Mouse (Mus musculus) embryo, embryonic 10.5 days (tissue): ENCODE data around the gene Morn4.

ENCODE experiments used
- DNase-seq: peaks from one replicate; pipeline ENCODE4 v3.0.0-alpha.2; 2015; ENCODE audit warnings: low spot score

Morn4 gene

GRCm38 (mm10) chr19:42086166-42086565 lies at the start of gene Morn4:
TSS of gene Morn4 (minus strand) at chr19:42086357.
- peak; percentile 97 for DNase-seq

DNA sequence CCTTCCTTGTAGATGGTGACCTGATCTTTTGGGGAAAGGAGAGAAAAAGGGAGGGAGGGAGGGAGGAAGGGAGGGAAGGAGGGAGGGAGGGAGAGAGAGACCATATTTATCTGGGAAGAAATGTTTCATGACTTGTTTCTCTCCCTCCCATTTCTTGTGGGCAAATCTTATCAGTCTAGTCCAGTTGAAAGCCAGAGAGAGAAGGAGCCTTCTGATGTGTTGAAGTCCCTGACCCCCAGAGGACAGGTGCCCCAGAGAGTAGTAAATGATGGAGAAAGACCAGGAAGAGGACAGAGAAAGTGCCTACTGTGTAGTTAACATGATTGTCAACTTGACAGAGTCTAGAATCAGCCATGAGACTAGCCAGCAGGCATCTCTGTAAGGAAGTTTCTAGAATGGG lies 48.9 kb upstream of the Morn4 start:
- no peak for DNase-seq

- DNase-seq, result no peak
These were observed 44.9 kb upstream of the Morn4 start for GRCm38 (mm10) chr19:42131101-42131500.

GRCm38 (mm10) chr19:42130294-42130606 lies 44.1 kb upstream of the Morn4 start:
- DNase-seq, result no peak

DNA sequence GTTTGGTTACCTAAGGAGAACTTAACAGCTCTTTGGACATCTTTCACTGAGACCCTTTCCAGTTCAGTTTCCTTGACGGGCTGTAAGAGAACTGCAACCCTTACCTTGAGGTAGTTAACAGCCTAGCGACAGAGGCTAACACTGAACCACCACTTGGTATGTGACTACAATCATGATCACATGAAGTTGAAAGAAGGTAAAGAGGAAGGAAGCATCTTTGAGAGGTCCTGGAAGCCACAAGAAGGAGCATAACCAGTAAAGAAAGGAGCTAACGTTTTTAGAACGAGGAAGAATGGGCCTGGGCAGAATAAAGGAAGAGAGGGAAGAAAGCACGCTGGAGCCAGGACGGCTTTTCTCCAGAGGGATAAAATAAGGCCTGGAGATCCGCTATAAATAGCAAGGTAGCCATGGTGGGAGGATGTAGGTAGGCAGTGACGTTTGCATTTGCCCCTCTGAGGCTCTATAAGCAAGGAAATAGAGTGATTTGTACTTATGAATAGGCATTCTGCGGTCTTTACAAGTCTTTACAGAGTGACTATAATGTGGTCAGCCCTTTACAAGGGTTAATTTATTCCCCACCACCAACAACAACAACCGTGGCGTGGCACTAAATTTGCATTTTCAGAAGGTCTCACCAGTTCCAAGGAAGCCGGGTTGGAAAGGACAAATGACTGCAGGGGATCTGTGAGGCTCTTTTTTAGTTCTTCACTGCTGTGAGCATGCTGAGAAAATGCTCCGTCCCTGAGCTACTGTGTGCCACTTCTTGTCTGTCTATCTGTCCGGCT lies 43.5 kb upstream of the Morn4 start:
- DNase-seq, result peak; percentile 21

DNA sequence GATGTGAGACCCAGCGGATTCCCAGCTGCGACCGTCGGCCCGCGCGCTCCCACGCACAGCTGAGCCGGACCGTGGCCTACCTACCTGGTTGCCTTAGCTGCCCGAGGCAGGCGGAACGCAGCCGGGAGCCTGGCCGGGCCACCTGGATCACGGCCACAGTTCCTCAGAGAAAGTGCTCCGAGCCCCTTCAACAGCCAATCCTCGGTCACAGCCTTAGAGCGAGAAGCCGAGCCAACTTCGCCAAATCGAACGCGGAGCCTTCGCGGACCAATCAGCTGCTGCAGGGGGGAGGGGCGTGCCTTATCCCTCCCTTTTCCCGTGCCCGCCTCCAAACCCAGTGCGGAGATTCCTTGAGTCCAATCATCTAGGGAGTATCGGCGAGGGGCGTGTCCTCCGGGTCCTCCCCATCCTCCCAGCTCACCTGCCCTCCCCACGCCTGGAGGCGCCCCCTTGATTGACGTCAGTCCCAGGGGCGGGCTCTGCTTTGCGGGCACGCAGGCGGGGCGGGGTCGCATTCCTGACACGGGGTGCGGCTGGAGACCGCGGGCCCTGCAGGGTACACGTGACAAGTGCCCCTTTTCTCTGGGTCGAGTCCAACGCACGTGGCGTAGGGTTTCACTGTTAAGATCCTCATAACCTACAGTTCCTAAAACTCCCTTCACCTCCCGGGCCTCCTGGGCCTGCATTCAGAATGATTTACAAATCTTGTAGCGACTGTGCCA lies 42.8 kb upstream of the Morn4 start, which contains the start of gene Avpi1:
Gene Avpi1, minus strand, starts transcription at position 273 of the 722 bp plus-strand sequence.
- peak; percentile 99 for DNase-seq

- no peak for DNase-seq
These were observed 42.0 kb upstream of the Morn4 start for GRCm38 (mm10) chr19:42128052-42128740.

DNA sequence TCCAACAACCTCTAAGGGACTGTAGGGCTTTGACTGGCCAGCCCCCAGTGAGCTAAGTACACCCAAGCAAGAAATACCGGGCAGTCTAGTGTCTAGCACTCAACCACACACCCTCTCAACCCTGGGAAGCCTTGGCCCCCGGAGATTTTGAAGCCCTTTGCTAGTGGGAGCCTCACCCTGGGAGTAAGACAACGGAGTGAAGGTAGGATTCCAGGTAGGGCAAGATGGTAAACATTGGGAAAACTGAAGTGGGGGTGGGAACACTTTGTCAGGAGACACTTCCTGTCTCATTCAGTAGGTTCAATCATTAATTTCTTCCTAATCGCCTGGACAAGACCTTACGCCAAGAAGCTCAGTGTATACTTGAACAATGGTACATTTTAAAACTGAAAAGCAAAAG lies 40.9 kb upstream of the Morn4 start:
- DNase-seq, result no peak

DNA sequence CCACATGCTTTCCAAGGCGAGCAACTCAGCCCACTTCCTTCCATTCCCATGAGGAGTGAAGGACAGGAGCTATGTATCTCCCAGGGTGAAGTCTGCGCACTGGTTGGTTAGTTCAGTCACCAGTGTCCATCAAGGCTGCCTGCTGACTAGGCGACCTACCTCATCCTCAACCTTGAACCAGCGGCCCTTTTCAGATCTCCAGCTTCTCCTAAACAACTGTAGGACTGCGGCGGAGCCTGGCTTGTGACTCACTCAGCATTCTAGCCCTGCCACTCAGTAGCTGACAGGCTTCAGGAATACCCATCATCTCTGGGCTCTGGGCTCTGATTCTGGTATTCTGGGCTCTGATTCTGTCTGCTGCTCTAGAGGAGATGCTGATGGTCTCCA lies 40.1 kb upstream of the Morn4 start:
- DNase-seq, result no peak

DNA sequence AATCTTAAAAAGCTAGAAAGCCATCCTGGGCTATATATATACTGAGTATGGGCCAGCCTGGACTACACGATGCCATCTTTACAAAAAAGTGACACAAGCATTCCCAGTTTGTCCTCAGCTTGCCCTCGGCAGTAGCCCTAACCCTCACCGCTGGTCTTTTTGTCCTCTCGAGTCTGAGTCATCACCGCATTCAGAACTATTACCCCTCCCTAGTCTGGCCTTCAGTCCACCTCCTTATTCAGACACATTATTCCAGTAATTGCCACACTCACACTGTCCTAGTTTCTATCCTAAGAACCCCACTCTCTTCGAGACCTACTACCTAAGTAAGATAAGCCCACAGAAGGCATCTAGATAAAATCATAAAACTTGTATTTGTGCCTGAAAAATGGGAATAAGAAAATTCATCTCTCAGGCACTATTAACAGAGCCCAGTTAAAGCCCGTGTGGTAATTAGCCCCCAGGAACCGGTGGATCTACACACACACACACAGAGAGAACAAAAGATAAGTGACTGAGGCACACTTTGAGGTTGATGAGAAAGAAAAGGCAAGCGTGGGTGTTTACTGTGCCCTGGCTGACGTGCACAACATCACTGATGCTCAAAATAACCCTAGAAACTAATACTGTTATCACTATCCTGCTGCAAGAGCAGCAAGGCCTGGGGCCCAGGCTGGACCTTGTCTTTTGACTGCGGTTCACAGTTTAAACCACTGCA lies 39.5 kb upstream of the Morn4 start:
- no peak for DNase-seq

GRCm38 (mm10) chr19:42124684-42125083 lies 38.5 kb upstream of the Morn4 start:
- no peak for DNase-seq

- no peak for DNase-seq
These were observed 34.3 kb upstream of the Morn4 start for GRCm38 (mm10) chr19:42120451-42120850.

GRCm38 (mm10) chr19:42118596-42118995 lies 32.4 kb upstream of the Morn4 start:
- no peak for DNase-seq

DNA sequence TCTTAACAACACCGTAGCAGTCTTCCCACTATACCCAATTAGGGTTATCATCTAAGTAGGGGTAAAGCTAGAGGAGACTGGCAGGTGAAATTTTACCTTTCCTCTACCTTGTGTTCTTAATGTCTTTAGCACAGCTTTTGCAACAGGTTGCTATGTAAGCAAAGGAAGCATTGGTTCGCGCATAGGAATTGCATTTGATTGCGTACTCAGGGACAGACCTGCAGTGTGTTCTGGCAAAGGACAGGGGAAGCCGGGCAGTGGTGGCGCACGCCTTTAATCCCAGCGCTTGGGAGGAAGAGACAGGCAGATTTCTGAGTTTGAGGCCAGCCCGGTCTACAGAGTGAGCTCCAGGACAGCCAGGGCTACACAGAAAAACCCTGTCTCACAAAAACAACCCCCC lies 32.0 kb upstream of the Morn4 start:
- no peak for DNase-seq

DNA sequence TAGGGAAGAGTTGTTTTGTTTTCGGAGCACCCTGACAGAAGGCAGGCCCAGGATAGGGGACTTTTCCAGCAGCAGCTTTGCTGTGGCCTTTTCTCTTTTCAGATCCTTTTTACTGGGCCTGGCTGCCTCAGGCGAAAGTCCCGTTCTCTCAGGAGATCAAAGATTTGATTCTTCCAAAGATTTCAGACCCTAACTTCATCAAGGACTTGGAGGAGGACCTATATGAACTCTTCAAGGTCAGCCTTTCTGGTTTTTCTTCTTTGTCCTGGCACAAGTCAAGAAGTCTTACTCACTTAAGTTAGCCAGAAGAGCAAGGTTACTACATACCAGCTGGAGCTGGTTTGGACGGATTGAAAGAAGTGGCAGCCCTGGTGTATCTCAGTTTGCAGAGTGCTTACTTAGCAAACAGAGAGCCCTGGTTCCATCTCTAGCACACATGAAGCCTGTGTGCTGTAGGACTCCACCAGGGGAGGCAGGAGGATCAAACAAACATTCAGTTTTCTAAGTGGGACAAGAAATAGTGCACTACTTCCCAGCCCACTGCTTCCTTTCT lies 29.7 kb upstream of the Morn4 start:
- DNase-seq, result no peak

DNA sequence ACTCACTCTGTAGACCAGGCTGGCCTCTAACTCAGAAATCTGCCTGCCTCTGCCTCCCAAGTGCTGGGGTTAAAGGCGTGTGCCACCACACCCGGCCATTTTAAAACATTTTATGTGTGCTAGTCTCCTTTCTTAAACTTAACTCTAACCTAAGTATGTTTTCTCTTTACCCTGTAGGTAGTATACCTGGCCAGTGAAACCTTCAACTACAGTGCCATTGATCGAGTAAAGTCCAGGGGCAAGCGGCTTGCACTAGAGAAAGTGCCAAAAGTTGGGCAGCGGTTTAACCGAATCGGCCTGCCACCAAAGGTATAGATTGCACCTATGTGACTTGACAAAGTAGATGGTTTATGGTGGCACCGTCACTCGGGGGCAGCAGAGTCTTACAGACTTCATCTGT lies 18.5 kb upstream of the Morn4 start:
- no peak for DNase-seq

- no peak for DNase-seq
These were observed 13.2 kb upstream of the Morn4 start for GRCm38 (mm10) chr19:42099406-42099805.

DNA sequence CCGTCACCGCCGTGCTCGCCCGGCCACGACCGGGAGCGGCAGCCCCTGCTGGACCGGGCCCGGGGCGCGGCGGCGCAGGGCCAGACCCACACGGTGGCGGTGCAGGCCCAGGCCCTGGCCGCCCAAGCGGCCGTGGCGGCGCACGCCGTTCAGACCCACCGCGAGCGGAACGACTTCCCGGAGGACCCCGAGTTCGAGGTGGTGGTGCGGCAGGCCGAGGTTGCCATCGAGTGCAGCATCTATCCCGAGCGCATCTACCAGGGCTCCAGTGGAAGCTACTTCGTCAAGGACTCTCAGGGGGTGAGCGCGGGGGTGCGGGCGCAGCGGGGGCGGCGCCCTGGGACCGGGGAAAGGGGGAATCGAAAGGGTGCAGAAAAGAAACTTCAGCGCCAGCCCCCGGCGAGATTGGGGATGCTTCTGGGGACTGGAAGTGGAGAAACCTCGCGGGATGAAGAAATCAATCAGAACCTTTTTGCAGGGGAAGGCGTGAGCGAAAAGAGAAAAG lies 4.5 kb upstream of the Morn4 start:
- DNase-seq, result peak; percentile 51

DNA sequence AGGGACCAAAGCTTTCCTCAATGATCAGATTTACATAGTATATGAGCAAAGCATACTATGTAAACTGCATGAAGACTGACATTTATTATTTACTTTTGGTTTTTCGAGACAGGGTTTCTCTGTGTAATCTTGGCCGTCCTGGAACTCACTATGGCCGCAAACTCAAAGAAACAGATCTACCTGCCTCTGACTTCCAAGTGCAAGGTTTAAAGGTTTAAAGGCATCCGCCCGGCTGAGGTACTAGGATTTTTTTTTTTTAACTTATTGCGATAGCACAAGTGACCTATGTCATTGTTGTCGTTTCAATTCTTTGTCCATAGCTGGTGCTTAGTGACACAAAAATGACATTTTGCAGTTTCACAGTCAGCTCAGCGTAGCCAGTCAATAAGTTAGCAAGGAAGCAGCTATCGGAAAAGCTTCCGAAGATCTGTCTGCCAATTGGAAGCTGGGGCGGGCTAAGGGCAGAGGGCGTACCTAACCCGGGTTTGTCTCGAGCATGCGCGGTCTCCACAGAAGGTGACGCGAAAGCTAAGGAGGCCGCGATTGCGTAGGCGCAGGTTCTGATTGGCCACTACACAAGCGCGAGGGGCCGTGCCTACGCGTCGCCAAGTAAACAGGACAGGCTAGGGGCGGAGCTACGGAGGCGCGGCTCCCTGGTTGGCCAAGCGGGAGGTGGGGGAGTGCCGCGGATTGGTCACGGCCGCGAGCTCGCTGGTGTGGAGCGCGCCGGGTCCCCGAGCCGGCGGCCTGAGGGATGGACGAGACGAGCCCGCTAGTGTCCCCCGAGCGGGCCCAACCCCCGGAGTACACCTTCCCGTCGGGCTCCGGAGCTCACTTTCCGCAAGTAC lies 3.8 kb upstream of the Morn4 start, which contains the start of gene Pi4k2a:
Gene Pi4k2a, plus strand, starts transcription at position 723 of the 848 bp plus-strand sequence.
- peak; percentile 100 for DNase-seq

GRCm38 (mm10) chr19:42089103-42089747 lies 3.1 kb upstream of the Morn4 start:
- DNase-seq, result peak; percentile 76
